Mouse (Mus musculus): ENCODE measurements around the gene Lcor. TPM values are rescaled to one million over a fixed set of nuclear protein-coding genes. Genes with fewer than 3 reads are reported as not detected.

Gene Lcor
- 5.9 and 7.1 TPM in 2 replicates for polyA plus RNA-seq (2015; fragmentation: Nextera tagmentation; extraction: Ambion mirVana)

- Histone ChIP-seq H3K4me2 (peak within 1 kb of the TSS; percentile 94), H3K4me1 (replicated peaks) (peaks cover 42% of the 10 kb centered on the region), H3K9ac (peak within 1 kb of the TSS; percentile 98), H3K9me3 (replicated peaks) (no peaks in the 10 kb centered on the region), H3K27me3 (no peaks in the 10 kb centered on the region), H3K36me3 (0 out of 2 replicates have a peak, but pooled peaks cover 4% of the 10 kb centered on the region), H3K4me3 (replicated peaks) (peak within 1 kb of the TSS; percentile 100), H3K27ac (peak within 1 kb of the TSS; percentile 99)
- DNase-seq: peak; percentile 73
- 1% methylated on average over 85 of the region's 92 CpGs for WGBS (ENCODE audit: insufficient replicate concordance)
- ATAC-seq (ENCODE audit: low read depth): peak; percentile 93
Observed at GRCm38 (mm10) chr19:41482190-41482908, at the start of gene Lcor. TSS of gene Lcor (plus strand) at chr19:41482637.

- no peaks in the 10 kb centered on the region for H3K9me3 ChIP-seq (replicated peaks)
- no peak for ATAC-seq (ENCODE audit: low read depth)
- no peak overlapping the region for H3K27ac ChIP-seq
- DNase-seq: no peak
- no peak overlapping the region for H3K9ac ChIP-seq
- H3K4me2 ChIP-seq: no peak overlapping the region
- 75% methylated on average over 10 of the region's 10 CpGs for WGBS (ENCODE audit: insufficient replicate concordance)
- H3K27me3 ChIP-seq: no peaks in the 10 kb centered on the region
- H3K4me3 ChIP-seq (replicated peaks): no peak overlapping the region
- no peaks in the 10 kb centered on the region; the same call in 1 of the 2 replicates for H3K4me1 ChIP-seq (replicated peaks)
- no peaks in the 10 kb centered on the region for H3K36me3 ChIP-seq
Observed at GRCm38 (mm10) chr19:41435366-41435765, 47.1 kb upstream of the Lcor start.

DNA sequence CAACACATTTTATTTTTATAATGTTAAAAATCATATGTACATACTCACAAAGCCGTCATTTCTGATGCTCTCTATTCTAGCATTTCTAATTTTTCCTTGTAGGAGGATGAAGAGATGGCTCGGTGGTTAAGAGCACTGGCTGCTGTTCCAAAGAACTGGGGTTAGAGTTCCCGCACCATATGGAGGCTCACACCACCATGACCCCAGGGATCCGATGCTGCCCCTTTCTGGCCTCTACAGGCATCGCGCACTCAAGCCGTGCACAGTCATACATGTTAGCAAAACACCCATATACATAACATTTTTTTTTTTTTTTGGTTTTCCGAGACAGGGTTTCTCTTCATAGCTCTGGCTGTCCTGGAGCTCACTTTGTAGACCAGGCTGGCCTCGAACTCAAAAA is 46.0 kb upstream of the Lcor start:
- 85% methylated on average over 9 of the region's 9 CpGs for WGBS (ENCODE audit: insufficient replicate concordance)
- Histone ChIP-seq H3K9me3 (replicated peaks) (no peaks in the 10 kb centered on the region), H3K27ac (no peak overlapping the region), H3K9ac (no peak overlapping the region), H3K4me1 (replicated peaks) (no peaks in the 10 kb centered on the region; the same call in 1 of the 2 replicates), H3K27me3 (peaks cover 4% of the 10 kb centered on the region; the same call in 1 of the 2 replicates), H3K4me3 (replicated peaks) (no peak overlapping the region), H3K4me2 (no peak overlapping the region), H3K36me3 (no peaks in the 10 kb centered on the region)
- DNase-seq (no peak), ATAC-seq (ENCODE audit: low read depth) (no peak)

DNA sequence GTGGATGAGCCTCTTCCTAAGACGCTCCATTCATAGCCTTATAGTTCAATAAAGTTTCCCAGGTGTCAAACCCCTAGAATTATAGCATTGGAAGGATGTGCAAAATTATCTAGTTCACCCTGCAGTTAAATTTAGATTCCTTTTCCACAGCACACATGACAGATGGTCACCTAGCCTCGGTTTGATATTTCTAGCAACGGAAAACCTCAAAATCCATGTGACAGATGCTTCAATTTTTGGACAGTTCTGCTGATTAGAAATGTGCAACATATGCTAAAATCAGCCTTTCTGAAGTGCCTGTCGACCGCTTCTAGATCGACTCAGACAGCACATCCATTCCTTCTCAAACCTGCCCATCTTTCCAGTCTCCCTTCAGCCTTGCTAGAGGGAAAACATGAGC is 43.5 kb upstream of the Lcor start:
- no peaks in the 10 kb centered on the region for H3K9me3 ChIP-seq (replicated peaks)
- no peaks in the 10 kb centered on the region for H3K36me3 ChIP-seq
- WGBS (ENCODE audit: insufficient replicate concordance): 40% methylated on average over 6 of the region's 6 CpGs
- H3K4me1 ChIP-seq (replicated peaks): peaks cover 14% of the 10 kb centered on the region
- ATAC-seq (ENCODE audit: low read depth): no peak
- H3K4me2 ChIP-seq: no peak overlapping the region
- no peak overlapping the region for H3K9ac ChIP-seq
- H3K4me3 ChIP-seq (replicated peaks): no peak overlapping the region
- peaks cover 13% of the 10 kb centered on the region for H3K27me3 ChIP-seq
- H3K27ac ChIP-seq: no peak overlapping the region
- no peak for DNase-seq

DNA sequence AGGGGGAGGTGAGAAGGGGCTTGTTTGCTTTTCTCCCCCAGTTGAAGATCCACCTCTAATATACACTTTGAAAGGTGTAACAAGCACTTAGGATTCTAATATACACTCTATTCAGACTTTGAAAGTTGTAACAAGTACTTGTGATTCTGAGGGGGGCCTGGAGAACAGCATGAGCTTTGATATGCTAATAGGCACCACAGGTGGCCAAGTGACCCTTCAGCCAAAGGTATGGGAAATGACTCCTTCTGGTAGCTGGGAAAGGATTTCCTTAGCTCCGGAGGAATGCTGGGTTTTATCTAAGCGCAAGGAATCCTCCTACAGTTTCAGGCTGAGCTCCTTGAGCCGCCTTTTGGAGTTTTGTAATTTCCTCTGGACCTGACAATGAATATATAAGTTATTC is 41.0 kb upstream of the Lcor start:
- no peak overlapping the region for H3K4me3 ChIP-seq (replicated peaks)
- peaks cover 39% of the 10 kb centered on the region for H3K4me1 ChIP-seq (replicated peaks)
- H3K9ac ChIP-seq: no peak overlapping the region
- ATAC-seq (ENCODE audit: low read depth) (no peak), DNase-seq (no peak)
- WGBS (ENCODE audit: insufficient replicate concordance): 47% methylated on average over 3 of the region's 3 CpGs
- no peak overlapping the region for H3K27ac ChIP-seq
- no peak overlapping the region for H3K4me2 ChIP-seq
- H3K9me3 ChIP-seq (replicated peaks): no peaks in the 10 kb centered on the region
- H3K27me3 ChIP-seq: peaks cover 13% of the 10 kb centered on the region
- H3K36me3 ChIP-seq: no peaks in the 10 kb centered on the region

DNA sequence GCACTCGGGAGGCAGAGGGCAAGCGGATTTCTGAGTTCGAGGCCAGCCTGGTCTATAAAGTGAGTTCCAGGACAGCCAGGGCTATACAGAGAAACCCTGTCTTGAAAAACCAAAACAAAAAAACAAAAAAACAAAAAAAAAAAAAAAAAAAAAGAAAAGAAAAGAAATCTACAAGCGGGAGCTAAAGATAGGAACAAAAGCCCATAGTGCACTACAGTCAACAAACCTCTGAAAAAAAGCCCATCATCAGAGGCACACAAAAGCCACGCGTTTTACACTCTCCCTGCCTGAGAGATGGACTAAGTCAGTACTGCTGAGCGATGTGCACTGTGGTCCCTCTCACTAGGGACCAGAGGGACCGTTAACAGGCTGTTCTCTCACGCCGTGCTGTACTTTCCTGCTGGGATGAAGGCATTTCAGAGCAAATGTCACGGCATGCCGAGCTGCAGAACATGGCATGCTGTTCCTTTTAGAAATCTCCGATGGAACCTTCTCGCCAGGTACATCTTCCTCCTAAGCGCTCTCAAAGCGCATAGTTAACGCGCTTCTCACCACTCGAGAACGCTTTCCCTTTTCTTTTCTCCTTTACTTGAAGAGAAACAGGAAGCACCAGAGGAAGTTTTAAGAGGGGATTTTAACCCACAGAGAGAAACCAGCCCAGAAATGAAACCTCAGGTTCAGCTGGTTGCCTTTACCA is 40.4 kb upstream of the Lcor start:
- Histone ChIP-seq H3K36me3 (no peaks in the 10 kb centered on the region), H3K4me3 (replicated peaks) (peak overlapping the region; percentile 40), H3K9me3 (replicated peaks) (no peaks in the 10 kb centered on the region), H3K4me1 (replicated peaks) (peaks cover 42% of the 10 kb centered on the region), H3K27me3 (peaks cover 13% of the 10 kb centered on the region), H3K9ac (peak overlapping the region; percentile 22; the same call in 1 of the 2 replicates), H3K27ac (no peak overlapping the region), H3K4me2 (peak overlapping the region; percentile 57)
- ATAC-seq (ENCODE audit: low read depth) (no peak), DNase-seq (no peak)
- 15% methylated on average over 20 of the region's 20 CpGs for WGBS (ENCODE audit: insufficient replicate concordance)

- Histone ChIP-seq H3K9ac (peak overlapping the region; percentile 22; the same call in 1 of the 2 replicates), H3K4me3 (replicated peaks) (peak overlapping the region; percentile 40), H3K36me3 (no peaks in the 10 kb centered on the region), H3K4me1 (replicated peaks) (peaks cover 48% of the 10 kb centered on the region), H3K9me3 (replicated peaks) (no peaks in the 10 kb centered on the region), H3K27ac (no peak overlapping the region), H3K4me2 (peak overlapping the region; percentile 57), H3K27me3 (peaks cover 13% of the 10 kb centered on the region)
- 7% methylated on average over 6 of the region's 6 CpGs for WGBS (ENCODE audit: insufficient replicate concordance)
- DNase-seq (peak; percentile 75), ATAC-seq (ENCODE audit: low read depth) (peak; percentile 46; the same call in 1 of the 2 replicates)
Observed at GRCm38 (mm10) chr19:41442608-41442969, 39.8 kb upstream of the Lcor start.

GRCm38 (mm10) chr19:41444491-41444890 is 37.9 kb upstream of the Lcor start:
- 61% methylated on average over 8 of the region's 8 CpGs for WGBS (ENCODE audit: insufficient replicate concordance)

GRCm38 (mm10) chr19:41445013-41445610 is 37.3 kb upstream of the Lcor start:
- ATAC-seq (ENCODE audit: low read depth): no peak
- peaks cover 56% of the 10 kb centered on the region for H3K4me1 ChIP-seq (replicated peaks)
- no peak for DNase-seq
- no peaks in the 10 kb centered on the region for H3K9me3 ChIP-seq (replicated peaks)
- no peak overlapping the region for H3K9ac ChIP-seq
- 47% methylated on average over 10 of the region's 10 CpGs for WGBS (ENCODE audit: insufficient replicate concordance)
- H3K4me3 ChIP-seq (replicated peaks): no peak overlapping the region
- H3K36me3 ChIP-seq: no peaks in the 10 kb centered on the region
- H3K4me2 ChIP-seq: peak overlapping the region; percentile 30
- peaks cover 13% of the 10 kb centered on the region for H3K27me3 ChIP-seq
- no peak overlapping the region for H3K27ac ChIP-seq

More at GRCm38 (mm10) chr19:41444491-41444890, 37.9 kb upstream of the Lcor start:
- Histone ChIP-seq H3K9ac (no peak overlapping the region), H3K27me3 (peaks cover 13% of the 10 kb centered on the region), H3K36me3 (no peaks in the 10 kb centered on the region), H3K4me3 (replicated peaks) (no peak overlapping the region), H3K4me2 (no peak overlapping the region), H3K9me3 (replicated peaks) (no peaks in the 10 kb centered on the region), H3K4me1 (replicated peaks) (peaks cover 53% of the 10 kb centered on the region), H3K27ac (no peak overlapping the region)
- DNase-seq (no peak), ATAC-seq (ENCODE audit: low read depth) (no peak)

- Histone ChIP-seq H3K27ac (peak overlapping the region; percentile 79), H3K36me3 (no peaks in the 10 kb centered on the region), H3K4me1 (replicated peaks) (peaks cover 62% of the 10 kb centered on the region), H3K9me3 (replicated peaks) (no peaks in the 10 kb centered on the region), H3K4me3 (replicated peaks) (no peak overlapping the region), H3K27me3 (peaks cover 13% of the 10 kb centered on the region), H3K9ac (no peak overlapping the region), H3K4me2 (peak overlapping the region; percentile 30)
- WGBS (ENCODE audit: insufficient replicate concordance): 12% methylated on average over 5 of the region's 5 CpGs
- DNase-seq: peak; percentile 67
- peak; percentile 75 for ATAC-seq (ENCODE audit: low read depth)
Observed at GRCm38 (mm10) chr19:41445723-41446122, 36.7 kb upstream of the Lcor start.

DNA sequence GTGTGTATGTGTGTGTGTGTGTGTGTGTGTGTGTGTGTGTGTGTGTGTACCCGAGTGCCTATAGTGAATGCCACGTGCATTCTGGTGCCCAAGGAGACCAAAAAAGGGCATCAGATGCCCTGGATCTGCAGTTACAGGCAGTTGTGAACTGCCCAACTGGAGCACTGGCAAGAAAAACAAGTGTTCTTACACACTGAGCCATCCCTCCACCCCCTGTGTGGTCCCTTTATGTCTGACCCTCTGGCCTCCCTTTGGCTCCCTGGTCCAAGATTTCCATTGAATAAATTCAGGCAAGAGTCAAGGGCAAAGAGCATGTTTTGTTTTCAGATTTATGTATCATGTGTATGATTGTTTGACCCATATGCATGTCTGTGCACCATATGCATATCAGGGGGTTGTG is 35.3 kb upstream of the Lcor start:
- no peak overlapping the region for H3K9ac ChIP-seq
- H3K4me1 ChIP-seq (replicated peaks): peaks cover 72% of the 10 kb centered on the region
- no peaks in the 10 kb centered on the region for H3K9me3 ChIP-seq (replicated peaks)
- ATAC-seq (ENCODE audit: low read depth) (no peak), DNase-seq (no peak)
- no peak overlapping the region for H3K4me2 ChIP-seq
- H3K27ac ChIP-seq: no peak overlapping the region
- no peak overlapping the region for H3K4me3 ChIP-seq (replicated peaks)
- 72% methylated on average over 2 of the region's 2 CpGs for WGBS (ENCODE audit: insufficient replicate concordance)
- H3K27me3 ChIP-seq: peaks cover 3% of the 10 kb centered on the region
- no peaks in the 10 kb centered on the region for H3K36me3 ChIP-seq

Data from liver, embryonic 13.5 days (tissue).